Mouse (Mus musculus) CD4-positive, CD25-positive, alpha-beta regulatory T cell, adult 2 months (primary cell): Measurements from ENCODE around the gene Sdk2.

ENCODE experiments used
- DNase-seq: peaks from one replicate; pipeline ENCODE4 v3.0.0-alpha.2; 2012; ENCODE audit warnings: low read depth, low spot score

Sdk2 gene

DNA sequence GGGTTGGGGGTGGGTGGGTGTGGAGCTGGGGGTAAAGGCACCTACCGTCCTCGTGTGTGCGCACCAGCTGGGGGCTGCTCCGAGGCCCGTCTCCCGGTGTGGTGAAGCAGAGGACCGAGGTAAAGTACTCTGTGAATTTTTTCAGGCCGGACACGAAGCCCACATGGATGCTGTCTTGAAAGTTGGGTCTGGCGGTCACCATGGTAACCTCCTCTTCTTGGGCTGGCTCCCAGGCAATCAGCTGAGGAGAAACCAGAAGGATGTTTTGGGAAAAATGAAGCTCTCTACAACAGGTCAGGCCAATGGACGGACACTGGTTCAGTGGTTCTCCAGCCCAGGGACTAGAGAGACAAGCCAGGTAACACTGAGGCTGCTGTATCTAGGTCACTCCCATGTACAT is 224.0 kb downstream of the Sdk2 start:
- no peak for DNase-seq

DNA sequence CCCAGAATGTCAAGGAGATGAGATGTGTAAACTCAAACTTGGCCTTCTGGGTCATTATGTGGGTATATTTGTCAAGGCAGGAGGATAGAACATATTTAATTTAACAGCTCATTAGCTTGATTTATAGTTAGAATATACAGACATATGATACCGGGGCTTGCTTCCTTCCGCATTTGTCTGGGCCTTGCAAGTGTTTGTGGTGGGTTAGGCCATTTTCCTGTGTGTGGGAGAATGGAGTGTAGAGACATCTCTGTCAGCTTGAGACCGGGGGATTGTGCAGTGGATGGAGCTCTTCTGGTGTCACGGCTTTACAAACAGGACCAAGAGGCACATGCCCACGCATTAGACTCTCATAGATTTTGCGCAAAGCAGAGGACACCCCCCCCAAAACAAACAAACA is 235.2 kb downstream of the Sdk2 start:
- DNase-seq = no peak

DNA sequence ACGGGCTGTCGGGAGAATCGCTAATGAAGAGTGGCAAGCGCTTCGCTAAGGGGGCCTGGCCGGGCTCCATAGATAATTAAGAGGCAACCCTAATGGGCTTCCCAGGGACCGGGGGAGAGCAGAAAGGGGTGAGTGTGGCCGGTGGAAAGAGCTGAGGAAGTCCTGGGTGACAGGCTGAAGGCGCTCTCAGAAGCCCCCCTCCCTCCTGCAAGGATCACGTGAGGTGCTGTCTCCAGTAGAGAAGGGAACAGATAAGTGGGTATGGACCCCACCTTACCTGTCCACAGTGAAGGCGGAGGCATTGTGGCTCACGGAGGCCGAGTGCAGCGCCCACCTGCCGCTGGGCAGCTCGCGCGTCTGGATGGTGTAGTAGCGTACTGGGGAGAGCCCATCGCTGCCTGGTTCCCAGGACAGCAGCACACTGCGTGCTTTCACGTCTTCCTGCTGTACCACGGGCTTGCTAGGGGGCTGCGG is 238.7 kb downstream of the Sdk2 start:
- no peak for DNase-seq

- no peak for DNase-seq
Measured at GRCm38 (mm10) chr11:113820005-113820404, 246.8 kb downstream of the Sdk2 start.

DNA sequence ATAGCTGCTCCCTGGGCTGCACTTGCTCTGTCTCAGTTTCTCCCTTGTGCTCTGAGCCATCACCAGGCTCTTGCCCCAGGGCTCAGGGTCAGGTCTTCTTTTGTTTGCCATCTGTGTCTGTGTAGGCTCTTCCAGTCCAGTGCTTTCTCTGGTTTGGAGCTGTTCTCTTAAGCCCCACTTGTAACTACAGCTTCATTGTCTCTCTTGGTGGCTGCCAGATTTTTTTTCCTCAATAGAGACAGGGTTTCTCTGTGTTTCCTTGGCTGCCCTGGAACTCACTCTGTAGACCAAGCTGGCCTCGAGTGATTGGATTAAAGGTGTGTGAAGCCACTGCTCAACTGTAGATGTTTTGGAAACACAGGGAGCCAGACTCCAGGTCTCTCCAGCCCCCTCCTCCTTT is 247.8 kb downstream of the Sdk2 start:
- DNase-seq = no peak

GRCm38 (mm10) chr11:113816971-113817548 is 249.8 kb downstream of the Sdk2 start:
- DNase-seq = no peak

DNA sequence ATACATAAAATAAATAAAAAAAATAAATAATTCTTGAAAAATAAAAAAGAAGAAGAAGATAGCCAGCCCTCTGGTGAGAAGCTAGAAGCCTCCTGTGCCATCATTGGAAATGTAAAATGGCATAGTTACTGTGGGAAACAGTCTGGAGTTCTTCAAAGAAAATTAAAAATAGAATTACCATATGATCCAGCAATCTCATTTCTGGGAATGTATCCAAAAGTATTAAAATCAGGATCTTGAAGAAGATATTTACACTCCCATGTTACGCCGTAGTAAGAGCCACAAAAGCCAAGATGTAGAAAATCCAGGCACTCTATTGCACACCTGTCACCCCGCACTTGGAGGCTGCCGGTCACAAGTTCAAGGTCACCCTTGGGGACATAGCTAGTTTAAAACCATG is 250.4 kb downstream of the Sdk2 start:
- DNase-seq = no peak

- DNase-seq = no peak
Measured at GRCm38 (mm10) chr11:113811546-113812339, 255.1 kb downstream of the Sdk2 start.

DNA sequence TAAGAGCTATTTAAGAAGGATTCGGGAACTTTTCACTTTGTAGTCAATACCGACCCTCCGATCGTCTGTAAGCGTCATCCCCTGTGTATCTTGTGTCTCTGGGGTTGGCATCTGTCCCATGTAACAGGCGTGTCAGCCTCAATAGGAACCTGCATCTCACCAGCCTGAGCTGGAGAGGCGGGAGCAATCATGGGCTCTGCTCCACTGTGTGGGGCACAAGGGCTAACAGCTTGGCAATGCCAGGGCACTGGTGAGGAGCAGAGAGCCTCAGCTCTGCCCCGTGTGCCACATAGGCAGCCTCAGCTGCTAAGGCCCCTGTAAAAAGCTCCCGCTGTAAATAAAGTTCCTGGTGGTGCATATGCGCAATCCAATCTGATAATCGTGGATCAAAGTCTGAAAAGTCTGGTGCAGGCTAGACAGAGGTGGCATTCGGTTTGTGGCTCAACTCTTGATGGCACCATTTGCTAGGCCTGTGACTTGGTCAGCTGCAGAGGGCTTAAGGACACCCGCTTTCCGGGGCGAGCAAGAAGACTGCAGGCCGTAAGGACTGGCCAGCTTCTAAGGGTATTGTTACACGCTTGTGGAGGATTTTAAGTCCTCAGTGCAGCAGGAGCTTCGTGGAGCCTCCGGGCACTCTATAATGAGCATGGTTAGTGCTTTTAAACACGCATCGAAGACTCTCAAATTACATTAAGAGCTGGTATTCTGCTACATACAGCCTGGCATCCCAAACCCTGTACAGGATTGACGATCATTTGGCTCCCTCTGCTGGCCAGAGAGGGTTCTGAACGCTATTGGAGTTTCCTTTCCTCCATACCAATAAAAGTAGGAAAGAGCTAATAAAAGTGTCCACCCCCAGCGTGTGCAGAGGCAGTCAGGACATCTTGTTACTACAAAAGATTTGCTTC is 256.0 kb downstream of the Sdk2 start:
- DNase-seq = peak; percentile 89

- no peak for DNase-seq
Measured at GRCm38 (mm10) chr11:113807086-113807485, 259.8 kb downstream of the Sdk2 start.

DNA sequence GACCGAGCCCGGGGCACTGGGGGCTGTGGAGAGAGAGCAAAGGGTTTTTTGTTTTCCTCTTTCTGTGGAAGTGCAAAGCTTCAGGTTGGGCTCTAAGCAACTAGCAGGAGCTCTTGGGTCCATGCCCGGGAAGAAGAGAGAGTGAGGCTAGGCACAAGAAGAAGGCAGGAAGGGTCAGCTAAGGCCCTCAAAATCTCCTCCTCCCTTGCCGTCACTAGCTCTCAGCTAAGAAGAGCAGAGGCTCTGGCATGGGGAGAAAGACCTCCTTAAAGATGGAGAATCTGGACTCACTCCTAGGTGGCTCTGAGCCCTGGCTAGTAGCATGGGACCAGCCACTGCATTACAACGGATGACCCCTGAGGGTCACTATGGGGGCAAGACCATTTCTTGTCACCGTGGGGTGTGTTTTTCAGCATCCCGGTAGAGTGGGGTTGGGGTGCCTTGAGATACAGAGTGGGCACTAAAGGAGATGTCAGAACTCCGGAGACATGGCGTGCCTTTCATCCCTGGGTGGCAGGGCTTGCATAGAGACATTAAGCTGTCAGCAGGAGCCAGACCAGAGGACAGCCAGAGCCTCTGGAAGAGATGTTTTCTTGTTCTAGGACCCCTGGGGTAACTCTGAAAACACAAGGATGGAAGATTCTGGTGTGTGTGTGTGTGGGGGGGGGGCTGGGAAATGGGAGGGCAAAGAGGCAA is 260.3 kb downstream of the Sdk2 start:
- DNase-seq = no peak

DNA sequence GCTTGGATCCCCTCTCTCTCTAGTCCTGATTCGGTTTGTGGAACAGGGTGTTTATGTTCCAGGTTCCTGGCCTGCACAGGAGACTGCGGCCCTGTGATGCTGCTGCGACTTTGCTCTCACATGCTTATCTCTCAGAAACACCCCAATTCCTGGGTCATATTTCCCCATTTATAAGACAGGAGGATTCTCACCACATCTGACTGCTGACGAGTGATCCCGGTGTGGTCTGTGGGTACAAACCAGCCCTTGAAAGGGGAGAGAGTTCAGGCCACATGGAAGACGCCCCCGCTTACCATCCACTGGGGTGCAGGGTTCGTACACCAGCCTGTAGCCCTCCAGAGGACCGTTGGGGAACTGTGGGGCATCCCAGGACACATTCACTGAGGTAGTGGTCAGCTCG is 260.9 kb downstream of the Sdk2 start:
- no peak for DNase-seq

DNA sequence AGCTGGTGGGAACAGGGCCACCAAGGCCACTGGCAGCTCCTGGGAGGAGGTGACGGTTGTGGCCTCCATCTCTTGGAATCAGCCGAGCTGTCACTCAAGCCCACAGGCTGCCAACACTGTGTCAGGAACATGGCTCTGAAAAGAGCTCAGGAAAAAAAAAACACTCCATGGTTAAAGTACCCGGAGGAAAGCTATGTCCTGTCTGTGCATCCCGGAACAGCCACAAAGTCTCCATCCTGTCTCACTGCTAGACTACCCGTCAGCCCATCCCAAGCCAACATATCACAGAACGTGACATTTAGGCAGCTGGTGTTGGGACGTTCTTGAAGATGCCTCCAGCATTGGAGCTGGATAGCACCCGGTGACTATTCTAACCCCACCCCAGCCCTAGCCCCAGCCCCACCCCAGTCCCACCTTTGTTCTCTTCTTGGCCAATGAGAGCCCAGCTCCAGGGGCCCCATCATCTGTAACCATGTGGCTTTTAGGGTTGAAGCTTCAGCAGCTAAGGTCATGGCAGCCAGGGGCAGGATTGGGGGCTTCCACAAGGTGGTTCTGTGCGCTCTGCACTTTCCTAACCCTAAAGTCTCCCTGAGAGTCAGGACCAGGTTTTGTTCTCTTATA is 263.4 kb downstream of the Sdk2 start:
- DNase-seq = peak; percentile 73

- DNase-seq = peak; percentile 35
Measured at GRCm38 (mm10) chr11:113802456-113802855, 264.4 kb downstream of the Sdk2 start.

DNA sequence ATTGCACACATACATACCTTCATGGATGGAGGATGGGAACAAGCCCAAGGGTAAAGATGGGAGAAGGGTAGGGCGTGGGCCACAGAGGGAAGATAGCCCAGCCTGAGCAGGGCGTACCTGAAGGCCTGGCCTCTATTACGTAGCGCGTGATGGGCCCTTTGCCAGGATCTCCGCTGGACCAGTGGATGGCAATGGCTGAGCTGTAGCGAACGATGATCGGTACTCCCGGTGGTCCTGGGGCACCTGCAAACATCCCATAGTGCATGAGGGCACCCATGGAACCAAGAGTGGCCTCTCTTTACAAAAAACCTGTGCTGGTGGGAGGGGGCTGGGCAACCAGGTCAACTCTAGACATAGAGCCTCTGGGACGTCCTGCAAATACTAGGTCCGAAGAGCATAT is 266.8 kb downstream of the Sdk2 start:
- no peak for DNase-seq

DNA sequence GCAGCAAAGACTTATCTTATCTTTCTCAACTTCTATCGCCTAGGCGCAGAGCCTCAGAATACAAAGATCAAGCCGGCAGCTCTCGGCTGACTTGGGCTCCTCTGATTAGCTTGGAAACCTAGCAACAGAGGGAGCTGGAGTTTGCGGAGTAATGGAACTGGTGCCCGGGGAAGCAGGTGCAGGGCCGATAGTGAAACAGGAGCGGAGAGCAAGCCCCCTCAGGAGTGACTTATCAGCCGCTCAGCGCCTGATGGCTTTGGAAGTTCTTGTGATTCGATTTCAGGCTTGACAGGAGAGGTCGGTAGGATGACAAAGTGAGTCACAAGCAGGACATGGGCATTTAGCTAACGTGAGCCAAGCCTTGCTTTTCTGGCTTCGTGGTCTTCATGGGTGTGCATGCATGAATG is 267.8 kb downstream of the Sdk2 start:
- DNase-seq = no peak

DNA sequence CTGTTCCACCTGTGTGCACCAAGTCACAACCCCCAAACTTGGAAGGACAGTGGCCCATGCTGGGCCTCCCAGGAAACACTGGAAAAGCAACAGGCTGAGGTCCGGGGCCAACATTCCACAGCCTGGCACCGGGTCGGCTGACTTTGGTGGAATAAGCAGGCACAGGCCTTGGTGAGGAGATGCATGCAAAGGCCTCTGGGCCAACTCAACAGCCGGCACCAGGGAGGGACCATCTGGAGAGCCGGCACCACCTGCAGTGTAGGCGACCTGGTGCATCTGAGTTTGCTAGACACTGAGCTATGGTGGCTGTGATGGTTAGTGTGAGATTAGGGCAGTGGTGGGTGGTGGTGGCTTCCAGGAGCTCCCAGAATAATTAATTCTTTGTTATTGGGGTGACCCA is 268.8 kb downstream of the Sdk2 start:
- no peak for DNase-seq

- no peak for DNase-seq
Measured at GRCm38 (mm10) chr11:113797014-113797983, 269.5 kb downstream of the Sdk2 start.

GRCm38 (mm10) chr11:113795846-113796245 is 271.0 kb downstream of the Sdk2 start:
- no peak for DNase-seq
